Mouse (Mus musculus) ovary, adult 18-20 months (tissue): Measurements from ENCODE around the gene Sfmbt1.

Source experiments
- DNase-seq: peaks from one replicate; pipeline ENCODE4 v3.0.0; 2022; ENCODE audit warnings: low spot score, mixed read lengths

Gene Sfmbt1

DNA sequence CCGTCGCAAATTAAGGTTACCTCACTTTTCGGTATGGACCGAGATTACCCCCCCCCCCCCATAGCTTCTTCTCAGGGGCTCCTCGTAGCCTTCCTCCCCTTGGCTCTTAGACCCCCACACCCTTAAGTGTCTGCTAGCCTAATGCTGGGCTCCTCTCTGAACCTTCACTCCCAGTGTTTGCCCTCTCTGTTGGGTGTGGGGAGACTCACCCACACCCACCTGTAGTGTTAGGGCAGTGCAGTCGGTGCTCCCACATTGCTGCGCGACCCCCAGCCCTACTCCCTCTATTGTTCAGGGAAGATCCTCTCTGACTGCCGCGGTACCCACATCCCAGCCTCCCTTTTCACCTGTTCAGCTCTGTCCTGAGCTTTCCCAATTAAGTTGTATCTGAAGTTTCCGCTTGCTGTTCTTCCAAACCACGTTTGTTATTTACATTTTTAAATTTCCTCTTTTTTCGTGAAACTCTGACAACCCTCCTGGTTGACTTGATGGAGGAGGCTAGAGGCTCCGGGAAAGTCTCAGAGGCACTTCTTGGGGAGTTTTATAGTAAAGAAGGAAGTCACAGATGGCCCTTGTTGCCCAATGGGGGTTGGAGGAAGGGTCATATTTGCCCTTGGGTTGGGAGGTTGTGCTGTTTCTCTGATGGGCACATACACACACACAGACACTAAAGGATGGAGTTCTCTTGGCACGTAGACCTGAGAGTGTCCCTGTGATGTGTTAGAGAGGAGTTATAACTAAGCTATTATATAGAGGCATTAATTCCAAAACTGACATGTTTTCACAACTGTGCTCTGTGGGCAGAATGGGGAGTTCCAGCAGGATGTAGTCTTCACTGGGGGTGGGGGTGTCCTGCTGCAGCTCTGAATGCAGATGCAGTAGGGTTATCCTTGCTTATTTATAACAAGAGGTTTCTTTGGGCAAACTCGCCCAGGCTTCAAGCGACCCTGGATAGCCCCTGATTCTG lies 111.8 kb downstream of the Sfmbt1 start:
- DNase-seq, result no peak

GRCm38 (mm10) chr14:30827480-30827879 lies 112.8 kb downstream of the Sfmbt1 start:
- no peak for DNase-seq

DNA sequence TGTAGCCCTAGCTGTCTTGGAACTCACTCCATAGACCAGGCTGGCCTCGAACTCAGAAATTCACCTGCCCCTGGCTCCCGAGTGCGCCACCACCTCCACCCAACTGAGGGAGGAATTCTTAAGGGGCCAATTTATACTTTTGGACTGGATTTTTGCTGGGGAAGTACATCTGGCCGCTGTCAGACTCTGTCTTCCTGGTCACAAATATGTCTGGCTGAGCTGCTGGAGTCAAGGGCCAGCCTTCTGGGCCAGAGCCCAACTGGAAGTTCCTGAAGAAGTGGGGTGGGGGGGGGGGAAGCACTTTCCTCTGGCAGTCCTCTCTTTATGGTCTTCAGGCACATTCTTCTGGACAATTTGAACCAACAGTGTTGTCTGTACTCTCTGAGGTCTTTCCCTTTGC lies 113.4 kb downstream of the Sfmbt1 start:
- no peak for DNase-seq

GRCm38 (mm10) chr14:30828635-30829460 lies 114.2 kb downstream of the Sfmbt1 start:
- peak; percentile 32 for DNase-seq

DNA sequence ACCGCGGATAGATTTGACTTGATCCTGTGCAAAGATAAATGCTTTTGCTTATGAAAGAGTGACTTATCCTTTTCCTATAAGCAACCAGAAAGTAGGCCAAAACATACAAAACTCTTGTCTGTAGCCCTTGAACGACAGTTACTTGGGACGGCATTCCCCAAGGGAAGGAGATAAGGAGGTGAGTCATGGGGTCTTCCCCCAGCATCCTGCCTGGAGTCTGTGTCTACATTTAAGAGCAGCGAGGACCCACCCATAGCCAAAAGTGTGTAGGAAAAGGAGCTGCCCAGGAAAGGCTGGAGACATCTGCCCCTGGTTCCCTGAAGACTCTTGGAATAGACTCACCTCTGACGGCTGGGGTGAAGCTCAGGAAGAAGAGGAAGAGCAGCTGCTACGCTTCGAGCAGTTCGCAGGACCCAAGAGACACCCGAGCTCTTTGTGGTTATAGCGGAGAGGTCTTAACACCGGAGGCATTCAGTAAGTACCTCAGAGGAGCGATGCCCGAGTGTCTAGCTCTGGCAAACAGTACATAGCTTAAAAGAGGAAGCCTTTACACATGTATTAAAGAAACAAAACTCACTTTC lies 122.9 kb downstream of the Sfmbt1 start:
- DNase-seq, result no peak

GRCm38 (mm10) chr14:30843701-30844100 lies 129.1 kb downstream of the Sfmbt1 start:
- no peak for DNase-seq

- DNase-seq, result no peak
Measured at GRCm38 (mm10) chr14:30850504-30850903, 135.9 kb downstream of the Sfmbt1 start.

- DNase-seq, result no peak
Measured at GRCm38 (mm10) chr14:30852325-30852724, 137.7 kb downstream of the Sfmbt1 start.

DNA sequence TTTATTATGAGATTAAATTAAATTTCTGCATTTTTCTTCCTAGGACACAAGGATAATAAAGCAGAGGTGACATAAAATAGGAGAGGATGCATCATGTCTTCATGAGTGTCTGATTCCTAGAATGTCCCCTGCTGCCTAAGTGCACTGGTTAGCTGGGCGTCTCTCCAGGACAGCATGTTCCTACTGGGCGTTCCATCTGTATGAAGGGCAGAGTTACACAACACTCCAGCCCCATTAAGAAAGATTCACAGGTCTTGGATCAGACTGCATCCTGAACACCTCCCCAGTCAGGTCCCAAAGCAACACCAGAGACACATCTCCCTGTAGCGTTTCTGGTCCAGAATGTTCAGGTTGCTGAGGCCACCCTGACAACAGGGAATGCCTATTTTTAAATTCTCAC lies 140.7 kb downstream of the Sfmbt1 start:
- no peak for DNase-seq

DNA sequence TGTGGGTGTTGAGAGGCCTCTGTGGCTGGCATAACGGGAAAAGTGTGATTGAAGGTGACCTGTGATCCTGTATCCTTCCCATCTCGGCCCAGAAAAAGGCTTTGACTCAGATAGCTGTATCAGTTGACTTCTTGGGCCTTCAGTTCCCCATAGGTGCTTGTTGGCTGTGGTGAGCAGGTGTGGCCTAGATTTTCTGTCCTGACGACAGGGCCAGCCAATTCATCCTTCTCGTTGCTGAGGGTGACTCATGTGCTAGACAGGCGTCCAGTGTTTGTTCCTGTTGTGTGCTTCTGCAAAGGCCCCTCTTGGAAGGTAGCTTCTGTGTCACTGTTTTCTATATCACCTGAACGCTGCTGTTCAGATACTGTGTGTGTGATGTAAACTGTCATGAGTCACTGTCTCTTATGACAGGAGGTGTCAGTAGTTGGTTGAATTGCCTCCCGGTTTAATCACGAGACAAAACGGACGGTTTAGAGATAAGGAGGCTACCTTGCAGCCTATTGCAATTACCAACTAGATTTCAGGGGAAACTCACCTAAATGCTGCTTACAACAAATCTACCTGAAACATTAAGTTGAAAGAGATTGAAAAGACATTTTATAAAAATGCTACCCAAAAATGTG lies 142.3 kb downstream of the Sfmbt1 start:
- no peak for DNase-seq

DNA sequence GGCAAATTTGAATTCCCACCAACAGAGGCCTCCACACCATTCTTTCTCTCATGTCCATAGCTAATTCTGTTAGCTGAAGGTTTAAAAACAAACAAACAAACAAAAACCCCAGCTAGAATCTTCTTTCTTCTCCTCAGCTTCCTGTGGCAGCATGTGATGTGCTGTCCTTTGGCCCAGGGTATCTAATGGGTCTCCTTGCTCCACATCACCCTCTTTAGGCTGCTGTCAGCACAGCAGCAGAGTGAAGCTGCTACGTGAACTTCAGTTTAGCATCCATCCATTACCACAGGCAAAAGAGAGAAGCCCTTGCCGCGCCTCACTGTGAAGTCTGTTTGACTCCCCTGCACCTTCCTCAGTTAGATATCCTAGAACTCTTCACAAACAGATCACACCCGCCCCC lies 143.3 kb downstream of the Sfmbt1 start:
- no peak for DNase-seq

DNA sequence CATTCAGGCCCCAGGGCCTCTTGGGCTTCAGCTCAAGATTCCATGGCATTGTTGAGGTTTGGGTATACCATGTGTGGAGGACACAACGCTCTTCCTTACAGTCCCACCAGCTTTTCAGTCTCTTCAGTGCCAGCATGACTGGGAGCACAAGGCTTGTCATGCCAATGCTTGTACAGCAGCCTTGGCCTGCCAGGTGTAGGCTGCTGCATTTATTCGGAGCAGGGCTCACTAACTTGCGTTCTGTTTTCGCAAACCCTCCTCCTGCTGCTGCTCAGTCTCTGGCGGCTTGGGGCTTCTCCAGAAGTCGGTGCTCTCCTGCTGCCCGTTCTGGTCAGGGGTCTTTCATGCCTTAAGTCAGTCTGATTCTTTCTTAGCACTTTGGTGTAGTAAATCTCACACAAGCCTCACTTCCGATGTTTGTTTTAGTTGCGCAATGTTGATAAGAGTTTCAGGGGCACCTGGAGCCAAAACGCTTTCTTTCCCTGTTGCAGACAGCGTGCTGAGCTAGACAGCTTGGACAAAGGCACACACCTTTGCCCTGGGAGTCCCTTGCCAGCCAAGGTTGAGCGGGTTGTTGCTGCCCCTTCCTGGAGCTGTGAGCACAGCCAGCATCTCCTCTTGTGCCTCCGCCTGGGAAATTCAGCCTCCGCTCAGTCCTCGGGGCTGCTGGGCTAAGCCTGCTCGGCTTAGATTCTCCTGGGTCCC lies 146.9 kb downstream of the Sfmbt1 start:
- no peak for DNase-seq

DNA sequence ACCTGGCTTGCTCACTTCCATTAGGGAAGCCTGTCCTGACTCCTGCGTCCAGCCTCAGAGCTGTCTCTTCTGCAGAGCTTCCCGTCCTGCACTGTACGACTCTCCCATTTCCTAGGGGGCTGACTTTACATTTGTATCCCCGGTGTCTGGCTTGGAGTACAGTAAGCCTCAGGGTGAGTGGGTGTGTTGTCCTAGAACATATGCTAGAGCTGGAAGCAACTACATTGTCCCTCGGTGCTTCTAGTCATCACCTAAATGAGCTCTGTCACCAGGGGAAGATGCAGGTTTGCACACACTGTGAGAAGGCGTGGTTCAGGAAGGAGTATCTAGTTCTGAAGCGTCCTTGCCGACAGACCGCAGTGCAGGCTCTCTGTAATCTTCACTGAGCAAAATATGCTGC lies 147.7 kb downstream of the Sfmbt1 start:
- no peak for DNase-seq

DNA sequence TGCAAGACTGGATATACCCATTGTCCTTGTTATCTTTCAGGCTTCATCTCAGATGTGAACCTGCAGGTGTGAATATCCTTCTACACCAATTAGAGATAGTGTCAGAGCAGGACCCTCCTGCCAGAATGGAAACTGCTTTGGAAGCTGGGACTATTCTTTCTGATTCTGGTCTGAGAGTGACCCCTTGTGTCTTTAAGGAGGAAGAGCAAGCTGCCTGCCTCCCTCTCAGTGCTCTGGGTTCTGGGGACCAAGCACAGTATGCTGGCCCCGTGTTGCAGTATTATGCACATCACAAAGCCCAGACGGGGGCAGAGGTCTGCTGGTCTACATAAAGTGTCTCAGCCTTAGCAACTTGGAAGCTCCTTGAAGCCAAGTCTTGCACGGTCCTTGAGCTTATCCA lies 150.7 kb downstream of the Sfmbt1 start:
- DNase-seq, result no peak

- DNase-seq, result no peak
Measured at GRCm38 (mm10) chr14:30867042-30867441, 152.4 kb downstream of the Sfmbt1 start.

DNA sequence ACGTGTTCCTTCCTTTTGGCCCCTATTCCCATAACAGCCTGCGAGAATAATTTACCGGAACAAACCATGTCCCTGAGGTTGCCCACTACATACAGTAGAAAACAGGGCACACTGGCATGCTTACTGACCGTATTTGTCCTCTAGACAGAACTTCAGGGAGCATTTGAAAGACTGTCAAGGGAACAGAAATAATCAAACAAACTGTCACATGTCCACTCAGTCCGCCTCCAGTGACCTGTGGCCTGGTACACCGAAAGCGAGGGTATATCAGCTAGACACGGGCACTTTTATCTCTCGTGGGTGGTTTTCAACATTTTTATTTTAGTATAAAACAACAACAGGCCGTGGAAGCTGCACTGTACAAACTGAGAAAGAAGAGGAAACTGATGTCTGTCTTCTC lies 154.2 kb downstream of the Sfmbt1 start:
- no peak for DNase-seq

DNA sequence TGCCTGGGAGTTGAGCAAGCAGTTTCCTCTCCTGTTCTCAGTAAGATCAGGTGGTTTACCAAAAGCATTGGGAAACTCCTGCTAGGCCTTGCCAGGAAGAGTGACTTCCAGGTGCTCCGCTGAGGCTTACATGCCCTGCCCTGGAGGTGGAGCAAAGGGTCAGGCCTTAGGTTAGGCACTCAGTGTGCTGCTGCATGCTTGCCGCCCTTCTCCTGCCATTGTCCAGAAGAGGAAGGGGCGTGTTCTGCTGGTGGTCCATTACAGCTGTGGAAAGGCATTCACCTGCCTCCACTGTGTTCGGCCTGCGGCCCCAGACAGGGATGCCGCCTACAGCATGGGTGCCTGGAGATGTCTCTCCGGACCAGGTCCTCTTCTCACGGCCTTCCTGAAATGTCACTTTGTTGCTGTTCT lies 154.7 kb downstream of the Sfmbt1 start:
- DNase-seq, result no peak

GRCm38 (mm10) chr14:30870206-30871147 lies 155.8 kb downstream of the Sfmbt1 start:
- DNase-seq, result no peak
